Mouse (Mus musculus) kidney, postnatal 10 days (tissue): ENCODE data around the gene Rab8a.

Source experiments
- DNase-seq: peaks from one replicate; pipeline ENCODE4 v3.0.0; 2021; ENCODE audit warnings: mixed read lengths

Gene Rab8a

DNA sequence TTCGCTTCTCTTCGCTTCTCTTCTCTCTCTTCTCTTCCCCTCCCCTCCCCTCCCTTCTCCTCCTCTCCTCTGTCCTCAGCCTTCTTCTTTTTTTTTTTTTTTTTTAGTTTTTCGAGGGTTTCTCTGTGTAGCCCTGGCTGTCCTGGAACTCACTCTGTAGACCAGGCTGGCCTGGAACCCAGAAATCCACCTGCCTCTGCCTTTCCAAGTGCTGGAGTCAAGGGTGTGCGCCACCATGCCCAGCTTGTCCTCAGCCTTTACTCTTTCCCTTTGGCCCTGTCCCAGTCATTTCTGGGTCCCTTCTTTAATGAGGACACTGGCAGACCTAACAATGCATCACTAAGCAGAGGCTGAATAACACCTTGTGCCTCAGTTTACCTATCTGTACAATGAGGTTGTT is 52.5 kb downstream of the Rab8a start, which contains the start of gene Gm11034:
Gm11034 (minus strand) TSS at position 101 of the 400 bp plus-strand sequence.
- DNase-seq: no peak

DNA sequence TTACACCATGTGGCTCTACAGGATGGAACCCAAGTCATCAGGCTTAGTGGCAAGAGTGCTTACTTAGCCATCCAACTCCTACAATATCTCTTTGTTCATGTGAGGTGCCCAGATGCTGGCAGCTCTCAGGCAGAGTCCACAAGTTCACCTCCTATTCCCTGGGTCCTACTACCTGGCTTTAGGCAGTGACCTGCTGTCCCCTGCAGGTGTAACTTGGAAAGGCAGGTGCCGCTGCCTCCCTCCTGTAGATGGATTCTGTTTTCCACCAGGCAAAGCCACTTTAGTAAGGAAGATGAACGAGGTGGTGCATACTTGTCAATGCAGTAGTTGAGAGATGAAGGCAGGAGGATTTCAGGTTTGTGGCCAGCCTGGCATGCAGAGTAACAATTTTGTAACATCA is 54.1 kb downstream of the Rab8a start:
- peak; percentile 65 for DNase-seq

DNA sequence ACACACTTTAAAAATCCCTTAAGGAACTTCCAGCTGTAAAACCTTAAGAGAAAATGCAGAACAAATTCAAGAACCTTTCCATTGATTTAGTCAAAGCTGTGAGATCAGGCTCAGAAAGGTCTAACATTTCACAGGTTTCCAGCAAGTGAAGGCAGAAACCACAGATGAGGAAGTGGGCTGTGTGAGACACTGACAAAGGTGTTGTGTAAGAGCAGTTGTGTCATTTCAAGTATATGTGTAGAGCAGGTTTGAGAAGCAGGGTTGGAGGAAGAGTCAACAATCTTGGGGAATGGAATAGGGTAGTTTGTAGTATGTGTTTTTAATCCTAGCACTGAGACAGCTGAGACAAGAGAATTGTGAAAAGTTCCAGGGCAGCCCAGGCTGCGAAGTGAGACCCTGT is 54.9 kb downstream of the Rab8a start:
- DNase-seq: no peak

DNA sequence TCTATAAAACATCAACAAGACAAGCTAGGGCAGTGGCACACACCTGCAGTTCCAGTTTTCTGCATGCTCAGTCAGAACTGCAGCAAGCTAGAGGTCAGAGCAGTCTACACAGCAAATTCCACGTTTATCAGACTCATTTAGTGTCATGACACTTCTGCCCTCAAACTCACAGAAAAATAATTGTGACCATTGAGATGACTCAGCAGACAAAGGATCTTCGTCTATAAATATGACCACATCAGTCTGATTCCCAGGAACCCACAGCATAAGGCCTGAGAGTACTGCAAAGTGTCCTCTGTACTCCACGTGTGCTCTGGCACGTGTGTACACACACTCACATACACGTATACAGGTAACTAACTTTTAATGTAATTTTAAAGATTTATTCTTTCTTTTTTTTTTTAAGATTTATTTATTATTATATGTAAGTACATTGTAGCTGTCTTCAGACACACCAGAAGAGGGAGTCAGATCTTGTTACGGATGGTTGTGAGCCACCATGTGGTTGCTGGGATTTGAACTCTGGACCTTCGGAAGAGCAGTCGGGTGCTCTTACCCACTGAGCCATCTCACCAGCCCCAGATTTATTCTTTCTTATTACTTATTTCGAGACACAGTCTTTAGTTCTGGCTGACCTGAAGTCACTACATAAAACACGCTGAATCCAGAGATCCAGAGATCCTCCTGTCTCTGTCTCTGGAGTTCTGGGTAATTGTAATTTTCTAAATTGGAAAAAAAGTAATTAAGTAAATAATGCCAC is 58.0 kb downstream of the Rab8a start:
- no peak for DNase-seq

DNA sequence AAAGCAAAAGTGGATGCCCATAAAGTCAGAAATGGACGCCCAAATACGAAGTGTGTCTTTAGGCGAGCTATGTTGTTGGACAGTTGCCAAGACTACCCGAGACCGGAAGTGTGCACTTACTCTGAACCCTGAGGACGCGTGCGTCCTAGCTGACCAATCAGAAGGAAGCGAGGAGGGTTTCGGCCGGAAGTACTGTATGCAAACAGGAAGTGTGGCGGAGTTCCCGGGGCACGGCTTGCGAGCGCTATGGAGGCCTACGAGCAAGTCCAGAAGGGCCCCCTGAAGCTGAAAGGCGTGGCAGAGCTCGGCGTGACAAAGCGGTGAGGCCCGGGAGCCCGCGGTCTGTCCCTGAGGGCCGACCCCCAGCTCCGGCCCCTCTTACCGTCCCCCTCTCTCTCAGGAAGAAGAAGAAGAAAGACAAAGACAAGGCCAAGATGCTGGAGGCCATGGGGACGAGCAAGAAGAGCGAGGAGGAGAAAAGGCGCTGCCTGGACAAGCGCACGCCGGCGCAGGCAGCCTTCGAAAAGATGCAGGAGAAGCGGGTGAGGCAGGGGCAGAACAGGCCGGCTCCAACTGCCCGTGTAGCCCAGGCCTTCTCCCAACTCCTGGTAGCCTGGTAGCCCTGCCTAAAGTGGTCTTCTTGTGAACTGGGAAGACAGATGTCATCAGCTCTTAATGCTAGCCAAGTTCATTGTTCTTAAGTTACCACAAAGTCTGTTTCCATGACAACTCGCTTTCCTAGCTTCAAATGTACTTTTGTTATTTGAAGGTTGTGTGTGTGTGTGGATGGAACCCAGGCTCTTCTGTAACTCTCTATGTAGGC is 58.8 kb downstream of the Rab8a start, which contains the start of gene Fam32a:
Fam32a (plus strand) TSS at position 190 of the 823 bp plus-strand sequence.
- peak; percentile 95 for DNase-seq

DNA sequence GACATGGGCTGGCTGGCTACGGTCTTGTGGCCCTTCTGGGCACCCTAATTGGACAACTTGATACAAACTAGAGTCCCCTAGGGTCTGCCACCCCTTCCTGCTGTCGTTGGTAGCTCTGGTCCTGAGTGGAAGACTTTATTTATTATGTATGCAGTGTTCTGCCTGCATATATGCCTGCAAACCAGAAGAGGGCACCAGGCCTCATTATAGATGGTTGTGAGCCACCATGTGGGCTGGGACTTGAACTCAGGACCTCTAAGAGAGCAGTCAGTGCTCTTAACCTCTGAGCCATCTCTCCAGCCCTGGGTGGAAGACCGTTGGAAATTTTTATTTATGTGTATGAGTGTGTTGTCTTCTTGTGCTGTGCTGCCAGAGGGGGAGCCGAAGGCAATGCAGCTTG is 59.8 kb downstream of the Rab8a start:
- DNase-seq: no peak

DNA sequence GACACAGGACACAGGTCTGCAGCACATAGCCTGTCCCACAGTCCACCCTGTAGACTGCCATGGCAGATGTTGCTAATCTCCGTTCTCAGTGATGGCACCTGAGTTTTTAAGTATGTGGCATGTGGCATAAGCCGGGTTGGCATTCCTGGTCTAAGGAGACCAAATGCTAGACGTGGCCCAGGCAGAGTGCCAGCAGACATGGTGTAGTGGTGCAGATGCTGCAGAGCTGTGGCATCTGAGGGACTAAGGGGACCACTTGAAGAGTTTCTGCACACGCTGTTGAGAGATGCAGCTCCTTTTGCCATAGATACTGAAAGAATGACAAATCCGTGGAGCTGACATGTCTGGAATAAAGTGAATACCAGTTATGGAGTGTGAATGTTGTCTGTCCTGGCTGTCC is 61.7 kb downstream of the Rab8a start:
- DNase-seq: no peak
